Mouse (Mus musculus) spleen, adult 2 months (tissue): ENCODE data around the gene 1700125H20Rik.

Experiments
- CTCF ChIP-seq: fragments of 200-500 bp; IDR thresholded peaks from 2 replicates; pipeline ENCODE4 v1.5.1; 2011; ENCODE audit warnings: mild to moderate bottlenecking, inconsistent platforms; ENCODE audit not compliant: insufficient read depth, insufficient read length, insufficient replicate concordance; ENCODE audit errors: extremely low read depth
- POLR2A ChIP-seq: fragments of 200-500 bp; IDR thresholded peaks from 2 replicates; pipeline ENCODE4 v1.6.1; 2011; ENCODE audit warnings: low read depth, low read length, inconsistent platforms

DNA sequence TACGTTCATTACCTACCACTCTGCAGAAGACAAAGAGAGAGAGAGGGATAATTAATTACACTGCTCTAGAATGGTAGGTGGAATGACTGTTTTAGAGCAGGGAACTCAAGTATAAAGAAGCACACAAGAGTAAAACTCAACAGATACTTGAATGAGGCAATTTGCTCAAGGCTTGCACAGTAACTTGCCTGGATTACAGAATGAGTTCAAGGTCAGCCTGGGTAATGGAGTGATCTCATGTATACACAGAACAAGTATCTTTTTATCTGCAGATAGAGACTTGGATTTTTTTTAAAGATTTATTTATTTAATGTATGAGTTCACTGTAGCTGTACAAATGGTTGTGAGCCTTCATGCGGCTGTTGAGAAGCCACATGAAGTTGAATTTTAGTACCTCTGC, 40.9 kb downstream of the 1700125H20Rik start:
- TF ChIP-seq POLR2A (no peak), CTCF (no peak)
